Mouse (Mus musculus): Measurements from ENCODE around the gene Kntc1. TPM values are rescaled to one million over a fixed set of nuclear protein-coding genes. Genes with fewer than 3 reads are reported as not detected.

The Kntc1 gene
- total and polyA plus RNA-seq, 2 experiments from 2014 or later = 3.0 to 9.5 TPM

GRCm38 (mm10) chr5:123865365-123865764, 115.8 kb downstream of the Kntc1 start, which contains the start of gene Hcar2:
Gene Hcar2, minus strand, starts transcription at chr5:123865499.
- Histone ChIP-seq H3K27me3 (ENCODE audit: insufficient read depth, low read length) (no peaks in the 10 kb centered on the region), H3K27ac (ENCODE audit: low read depth, low read length) (no peak within 1 kb of the TSS), H3K4me3 (ENCODE audit: low read depth, low read length) (no peak within 1 kb of the TSS), H3K9ac (replicated peaks; ENCODE audit: low read length, poor library complexity, severe bottlenecking) (no peak within 1 kb of the TSS), H3K4me2 (ENCODE audit: low read depth, low read length, poor library complexity, severe bottlenecking) (no peak within 1 kb of the TSS), H3K9me3 (ENCODE audit: low read length) (no peaks in the 10 kb centered on the region), H3K4me1 (ENCODE audit: insufficient read depth, low read length) (no peaks in the 10 kb centered on the region), H3K36me3 (ENCODE audit: insufficient read depth, low read length) (no peaks in the 10 kb centered on the region)
- TF ChIP-seq CTCF (IDR thresholded peaks at IDR 0.05) = no peak
- WGBS = 82% methylated on average over 12 of the region's 12 CpGs
- ATAC-seq (ENCODE audit: low FRiP score) = no peak
- DNase-seq (ENCODE audit: low spot score) = no peak

GRCm38 (mm10) chr5:123866457-123866856, 116.9 kb downstream of the Kntc1 start:
- TF ChIP-seq CTCF (IDR thresholded peaks at IDR 0.05) = no peak
- no peak overlapping the region for H3K4me2 ChIP-seq (ENCODE audit: low read depth, low read length, poor library complexity, severe bottlenecking)

GRCm38 (mm10) chr5:123869615-123870014, 120.1 kb downstream of the Kntc1 start:
- H3K4me3 ChIP-seq (ENCODE audit: low read depth, low read length) = no peak overlapping the region
- no peak overlapping the region for H3K9ac ChIP-seq (replicated peaks; ENCODE audit: low read length, poor library complexity, severe bottlenecking)
- no peak for DNase-seq (ENCODE audit: low spot score)
- H3K27ac ChIP-seq (ENCODE audit: low read depth, low read length) = no peak overlapping the region
- H3K4me1 ChIP-seq (ENCODE audit: insufficient read depth, low read length) = no peaks in the 10 kb centered on the region
- ATAC-seq (ENCODE audit: low FRiP score) = no peak
- H3K9me3 ChIP-seq (ENCODE audit: low read length) = no peaks in the 10 kb centered on the region
- 90% methylated on average over 4 of the region's 4 CpGs for WGBS
- H3K4me2 ChIP-seq (ENCODE audit: low read depth, low read length, poor library complexity, severe bottlenecking) = no peak overlapping the region
- H3K36me3 ChIP-seq (ENCODE audit: insufficient read depth, low read length) = no peaks in the 10 kb centered on the region
- TF ChIP-seq CTCF (IDR thresholded peaks at IDR 0.05) = no peak
- no peaks in the 10 kb centered on the region for H3K27me3 ChIP-seq (ENCODE audit: insufficient read depth, low read length)

More at GRCm38 (mm10) chr5:123866457-123866856, 116.9 kb downstream of the Kntc1 start:
- H3K27ac ChIP-seq (ENCODE audit: low read depth, low read length) = no peak overlapping the region
- no peaks in the 10 kb centered on the region for H3K36me3 ChIP-seq (ENCODE audit: insufficient read depth, low read length)
- H3K9me3 ChIP-seq (ENCODE audit: low read length) = no peaks in the 10 kb centered on the region
- no peak overlapping the region for H3K9ac ChIP-seq (replicated peaks; ENCODE audit: low read length, poor library complexity, severe bottlenecking)
- H3K4me3 ChIP-seq (ENCODE audit: low read depth, low read length) = no peak overlapping the region
- ATAC-seq (ENCODE audit: low FRiP score) = no peak
- no peaks in the 10 kb centered on the region for H3K4me1 ChIP-seq (ENCODE audit: insufficient read depth, low read length)
- WGBS = 87% methylated on average over 4 of the region's 4 CpGs
- no peaks in the 10 kb centered on the region for H3K27me3 ChIP-seq (ENCODE audit: insufficient read depth, low read length)
- no peak for DNase-seq (ENCODE audit: low spot score)

Other genes with a start within 250 kb of the Kntc1 start
- 3.9 and 5.3 TPM in 2 replicates for gene B3gnt4, start 239.3 kb upstream of the Kntc1 start, total RNA-seq (2014; rRNA removed)
- gene B3gnt4, start 239.3 kb upstream of the Kntc1 start, polyA plus RNA-seq (2015; fragmentation: Nextera tagmentation; extraction: Ambion mirVana) = 1.3 and 1.4 TPM in 2 replicates
- 77.6 and 81.1 TPM in 2 replicates for gene Diablo, start 225.5 kb upstream of the Kntc1 start, total RNA-seq (2014; rRNA removed)
- gene Diablo, start 225.5 kb upstream of the Kntc1 start, polyA plus RNA-seq (2015; fragmentation: Nextera tagmentation; extraction: Ambion mirVana) = 87.2 and 89.5 TPM in 2 replicates
- 0.93 and 2.1 TPM in 2 replicates for gene Gm49027, start 224.2 kb upstream of the Kntc1 start, total RNA-seq (2014; rRNA removed)
- gene Gm49027, start 224.2 kb upstream of the Kntc1 start, polyA plus RNA-seq (2015; fragmentation: Nextera tagmentation; extraction: Ambion mirVana) = 0.18 and 0.43 TPM in 2 replicates
- 56.2 and 58.1 TPM in 2 replicates for gene Vps33a, start 176.7 kb upstream of the Kntc1 start, total RNA-seq (2014; rRNA removed)
- gene Vps33a, start 176.7 kb upstream of the Kntc1 start, polyA plus RNA-seq (2015; fragmentation: Nextera tagmentation; extraction: Ambion mirVana) = 39.4 and 42.0 TPM in 2 replicates
- 73.1 and 80.0 TPM in 2 replicates for gene Clip1, start 65.1 kb upstream of the Kntc1 start, total RNA-seq (2014; rRNA removed)
- 64.2 and 77.5 TPM in 2 replicates for gene Clip1, start 65.1 kb upstream of the Kntc1 start, polyA plus RNA-seq (2015; fragmentation: Nextera tagmentation; extraction: Ambion mirVana)
- gene Zcchc8, start 28.6 kb upstream of the Kntc1 start, total RNA-seq (2014; rRNA removed) = 29.6 and 40.6 TPM in 2 replicates
- 41.9 and 46.3 TPM in 2 replicates for gene Zcchc8, start 28.6 kb upstream of the Kntc1 start, polyA plus RNA-seq (2015; fragmentation: Nextera tagmentation; extraction: Ambion mirVana)
- gene Rsrc2, start 302 bp upstream of the Kntc1 start, total RNA-seq (2014; rRNA removed) = 41.9 and 71.9 TPM in 2 replicates
- 117 and 133 TPM in 2 replicates for gene Rsrc2, start 302 bp upstream of the Kntc1 start, polyA plus RNA-seq (2015; fragmentation: Nextera tagmentation; extraction: Ambion mirVana)
- gene Hcar2, start 115.8 kb downstream of the Kntc1 start, total RNA-seq (2014; rRNA removed) = not detected in 2 replicates
- gene Hcar2, start 115.8 kb downstream of the Kntc1 start, polyA plus RNA-seq (2015; fragmentation: Nextera tagmentation; extraction: Ambion mirVana) = not detected in 2 replicates
- 1.1 and 1.9 TPM in 2 replicates for gene Hcar1, start 130.3 kb downstream of the Kntc1 start, total RNA-seq (2014; rRNA removed)
- 0.64 and 0.71 TPM in 2 replicates for gene Hcar1, start 130.3 kb downstream of the Kntc1 start, polyA plus RNA-seq (2015; fragmentation: Nextera tagmentation; extraction: Ambion mirVana)
- 13.8 and 25.4 TPM in 2 replicates for gene Denr, start 157.5 kb downstream of the Kntc1 start, total RNA-seq (2014; rRNA removed)
- gene Denr, start 157.5 kb downstream of the Kntc1 start, polyA plus RNA-seq (2015; fragmentation: Nextera tagmentation; extraction: Ambion mirVana) = 130 and 158 TPM in 2 replicates
- 6.0 TPM in 1 of 2 replicates, not detected in the other for gene Gm43518, start 177.7 kb downstream of the Kntc1 start, total RNA-seq (2014; rRNA removed)
- gene Gm43518, start 177.7 kb downstream of the Kntc1 start, polyA plus RNA-seq (2015; fragmentation: Nextera tagmentation; extraction: Ambion mirVana) = 2.7 and 2.8 TPM in 2 replicates
- 0.27 and 9.8 TPM in 2 replicates for gene Ccdc62, start 181.0 kb downstream of the Kntc1 start, total RNA-seq (2014; rRNA removed)
- 2.9 and 3.8 TPM in 2 replicates for gene Ccdc62, start 181.0 kb downstream of the Kntc1 start, polyA plus RNA-seq (2015; fragmentation: Nextera tagmentation; extraction: Ambion mirVana)
- 42.9 and 45.4 TPM in 2 replicates for gene Hip1r, start 223.9 kb downstream of the Kntc1 start, total RNA-seq (2014; rRNA removed)
- gene Hip1r, start 223.9 kb downstream of the Kntc1 start, polyA plus RNA-seq (2015; fragmentation: Nextera tagmentation; extraction: Ambion mirVana) = 25.8 and 30.8 TPM in 2 replicates